Mouse (Mus musculus): ENCODE data around the gene Mettl9. TPM values are rescaled to one million over a fixed set of nuclear protein-coding genes. Genes with fewer than 3 reads are reported as not detected.

The Mettl9 gene
- total RNA-seq, 1 experiment from 2014 or later = 194 TPM

GRCm38 (mm10) chr7:121084840-121085453 lies 50.7 kb downstream of the Mettl9 start:
- no peak for ATAC-seq (ENCODE audit: extremely low read depth, insufficient number of reproducible peaks, low FRiP score, poor library complexity, severe bottlenecking)

- no peak for ATAC-seq (ENCODE audit: extremely low read depth, insufficient number of reproducible peaks, low FRiP score, poor library complexity, severe bottlenecking)
Measured at GRCm38 (mm10) chr7:121085500-121085899, 51.3 kb downstream of the Mettl9 start.

- ATAC-seq (ENCODE audit: extremely low read depth, insufficient number of reproducible peaks, low FRiP score, poor library complexity, severe bottlenecking) = no peak
Measured at GRCm38 (mm10) chr7:121088745-121089144, 54.5 kb downstream of the Mettl9 start.

GRCm38 (mm10) chr7:121090748-121091147 lies 56.5 kb downstream of the Mettl9 start:
- no peak for ATAC-seq (ENCODE audit: extremely low read depth, insufficient number of reproducible peaks, low FRiP score, poor library complexity, severe bottlenecking)

GRCm38 (mm10) chr7:121093026-121093425 lies 58.8 kb downstream of the Mettl9 start:
- no peak for ATAC-seq (ENCODE audit: extremely low read depth, insufficient number of reproducible peaks, low FRiP score, poor library complexity, severe bottlenecking)

- no peak for ATAC-seq (ENCODE audit: extremely low read depth, insufficient number of reproducible peaks, low FRiP score, poor library complexity, severe bottlenecking)
Measured at GRCm38 (mm10) chr7:121098614-121099389, 64.6 kb downstream of the Mettl9 start.

- ATAC-seq (ENCODE audit: extremely low read depth, insufficient number of reproducible peaks, low FRiP score, poor library complexity, severe bottlenecking) = no peak
Measured at GRCm38 (mm10) chr7:121107851-121108250, 73.6 kb downstream of the Mettl9 start.

GRCm38 (mm10) chr7:121111321-121111720 lies 77.1 kb downstream of the Mettl9 start:
- ATAC-seq (ENCODE audit: extremely low read depth, insufficient number of reproducible peaks, low FRiP score, poor library complexity, severe bottlenecking) = no peak

GRCm38 (mm10) chr7:121111762-121112161 lies 77.5 kb downstream of the Mettl9 start:
- ATAC-seq (ENCODE audit: extremely low read depth, insufficient number of reproducible peaks, low FRiP score, poor library complexity, severe bottlenecking) = no peak

- peak; percentile 55; the same call in 1 of the 2 replicates for ATAC-seq (ENCODE audit: extremely low read depth, insufficient number of reproducible peaks, low FRiP score, poor library complexity, severe bottlenecking)
Measured at GRCm38 (mm10) chr7:121120143-121120818, 86.0 kb downstream of the Mettl9 start.

Other genes starting within 250 kb of the Mettl9 start
- gene Gm5737, start 222.1 kb upstream of the Mettl9 start, total RNA-seq (2017) = not detected in 2 replicates
- 51.9 and 56.9 TPM in 2 replicates for gene Eef2k, start 191.6 kb upstream of the Mettl9 start, total RNA-seq (2017)
- gene Polr3e, start 116.7 kb upstream of the Mettl9 start, total RNA-seq (2017) = 16.6 and 19.2 TPM in 2 replicates
- 25.7 and 28.2 TPM in 2 replicates for gene Cdr2, start 52.1 kb upstream of the Mettl9 start, total RNA-seq (2017)
- gene Mfsd13b, start 51.9 kb upstream of the Mettl9 start, total RNA-seq (2017) = not detected in 2 replicates
- 339 and 346 TPM in 2 replicates for gene Igsf6, start 40.1 kb downstream of the Mettl9 start, total RNA-seq (2017)
- 0.12 and 2.5 TPM in 2 replicates for gene Otoa, start 47.2 kb downstream of the Mettl9 start, total RNA-seq (2017)